Mouse (Mus musculus) cortical plate, adult 2 months (tissue): ENCODE results near the gene Vipr2. TPM values are rescaled to one million over a fixed set of nuclear protein-coding genes. Genes with fewer than 3 reads are reported as not detected.

Experiments used
- H3K27ac ChIP-seq: fragments of 200-500 bp; 2 replicates; pipeline ENCODE4 v1.5.1; 2012; ENCODE audit warnings: low read length, control low read depth, inconsistent platforms; ENCODE audit not compliant: insufficient read depth
- H3K4me1 ChIP-seq: fragments of 200-500 bp; 2 replicates; pipeline ENCODE4 v1.6.1; 2011; ENCODE audit warnings: low read length; ENCODE audit not compliant: control insufficient read depth, insufficient read depth
- H3K4me3 ChIP-seq: fragments of 200-500 bp; 2 replicates; pipeline ENCODE4 v1.5.1; 2011; ENCODE audit warnings: mild to moderate bottlenecking, low read length, control low read depth; ENCODE audit not compliant: insufficient read depth
- CTCF ChIP-seq: fragments of 200-500 bp; IDR thresholded peaks from 2 replicates; pipeline ENCODE4 v1.5.1; 2011; ENCODE audit warnings: mild to moderate bottlenecking, control low read depth, low read length; ENCODE audit not compliant: insufficient read depth; ENCODE audit errors: extremely low read depth
- POLR2A ChIP-seq: fragments of 200-500 bp; IDR thresholded peaks from 2 replicates; pipeline ENCODE4 v1.6.1; 2011; ENCODE audit warnings: mild to moderate bottlenecking, low read length, control low read depth; ENCODE audit not compliant: insufficient read depth; ENCODE audit errors: extremely low read depth
- polyA plus RNA-seq: library from polyadenylated mRNA; depleted of rRNA; stranded (reverse); fragments of >200 nt; gene quantifications from 2 replicates; pipeline ENCODE4 v1.2.3, GENCODE M21; 2012; rRNA removed

Gene Vipr2
- polyA plus RNA-seq, 1 experiment, result 0.52 TPM

DNA sequence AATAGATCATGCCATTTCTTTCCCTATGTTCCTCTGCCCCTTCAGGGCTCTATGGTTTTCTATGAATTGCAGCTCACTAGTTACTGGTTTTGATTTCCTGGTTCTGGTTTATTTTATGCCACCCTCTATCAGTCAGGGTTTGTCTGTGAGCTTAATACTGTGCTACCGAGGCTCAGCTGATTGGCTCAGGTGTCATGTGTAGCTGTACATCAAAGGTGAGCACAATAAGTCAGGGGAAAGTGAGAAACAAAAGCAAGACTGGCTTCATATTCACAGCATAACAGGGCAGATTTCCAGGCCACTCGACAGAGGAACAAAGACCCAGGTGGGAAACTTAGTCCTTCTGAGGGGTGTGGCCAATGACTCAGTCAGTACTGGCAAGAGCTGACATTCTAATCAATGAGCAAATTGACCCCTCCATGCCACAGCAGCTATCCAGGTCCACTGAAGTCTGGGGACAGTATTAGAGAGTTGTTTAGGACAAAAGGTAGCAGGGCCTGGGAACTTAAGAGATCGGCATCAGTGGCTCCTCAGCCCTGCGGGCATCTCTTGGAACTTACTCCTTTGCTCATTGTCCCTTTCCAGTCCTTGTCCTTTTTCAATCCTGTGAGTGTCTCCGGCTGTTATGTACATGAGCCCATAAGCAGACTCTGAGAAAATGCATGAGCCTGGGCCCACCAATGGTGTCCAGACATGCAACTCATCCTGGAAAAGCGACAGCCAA is 105.8 kb downstream of the Vipr2 start:
- Histone ChIP-seq H3K4me3 (no peak overlapping the region), H3K27ac (no peak overlapping the region), H3K4me1 (no peaks in the 10 kb centered on the region)
- no peak for TF ChIP-seq POLR2A
- TF ChIP-seq CTCF, result no peak

DNA sequence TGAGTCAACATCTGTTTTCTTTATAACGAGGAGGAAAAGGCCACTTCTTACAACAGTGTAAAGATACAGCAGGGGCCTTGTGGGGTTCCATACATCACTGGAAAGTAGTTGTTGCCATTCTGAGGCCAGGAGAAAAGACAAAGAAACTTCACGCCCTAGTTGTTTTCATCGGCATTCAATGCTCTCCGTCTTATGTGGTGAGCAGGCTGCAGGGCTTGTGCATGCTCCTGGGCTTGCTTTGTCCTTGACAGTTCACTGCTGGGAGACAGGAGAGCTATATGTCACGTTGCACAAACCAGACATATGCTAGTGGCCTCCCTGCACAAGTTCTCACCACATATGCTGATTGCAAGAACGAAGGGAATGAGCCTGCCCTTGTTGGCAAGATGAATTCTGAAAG is 116.4 kb downstream of the Vipr2 start:
- H3K4me1 ChIP-seq, result no peaks in the 10 kb centered on the region
- no peak for TF ChIP-seq POLR2A
- TF ChIP-seq CTCF, result no peak
- no peak overlapping the region for H3K27ac ChIP-seq
- no peak overlapping the region for H3K4me3 ChIP-seq

DNA sequence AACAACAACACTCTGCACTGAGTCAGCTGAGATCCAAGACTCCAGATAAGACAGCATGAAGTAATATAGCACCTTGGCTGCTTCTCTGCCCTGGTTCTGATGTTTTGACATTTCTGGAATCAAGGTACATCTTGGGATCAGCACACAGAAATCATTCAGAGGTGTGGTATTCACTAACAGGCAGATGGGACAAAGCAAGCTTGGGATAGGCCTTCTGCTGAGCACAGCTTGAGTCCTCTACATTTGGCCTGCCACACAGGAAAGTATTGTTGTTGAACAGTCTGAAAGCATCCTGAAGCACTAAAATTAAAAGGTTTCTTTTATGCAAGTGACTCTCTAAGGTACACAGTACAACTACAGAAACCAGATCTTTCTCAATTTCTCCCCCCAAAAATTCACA is 117.1 kb downstream of the Vipr2 start:
- H3K4me1 ChIP-seq, result no peaks in the 10 kb centered on the region
- TF ChIP-seq CTCF (no peak), POLR2A (no peak)
- H3K27ac ChIP-seq, result no peak overlapping the region
- H3K4me3 ChIP-seq, result no peak overlapping the region

Other genes starting within 250 kb of the Vipr2 start
- 28.4 and 30.9 TPM in 2 replicates for gene Zfp386, start 30.0 kb upstream of the Vipr2 start, polyA plus RNA-seq
- gene Wdr60, start 185.3 kb downstream of the Vipr2 start, polyA plus RNA-seq, result 18.5 and 24.4 TPM in 2 replicates
- not detected in 2 replicates for gene Gm11027, start 197.7 kb downstream of the Vipr2 start, polyA plus RNA-seq
- 15.8 and 17.2 TPM in 2 replicates for gene Esyt2, start 203.5 kb downstream of the Vipr2 start, polyA plus RNA-seq